Mouse (Mus musculus): ENCODE data around the gene March10.

DNA sequence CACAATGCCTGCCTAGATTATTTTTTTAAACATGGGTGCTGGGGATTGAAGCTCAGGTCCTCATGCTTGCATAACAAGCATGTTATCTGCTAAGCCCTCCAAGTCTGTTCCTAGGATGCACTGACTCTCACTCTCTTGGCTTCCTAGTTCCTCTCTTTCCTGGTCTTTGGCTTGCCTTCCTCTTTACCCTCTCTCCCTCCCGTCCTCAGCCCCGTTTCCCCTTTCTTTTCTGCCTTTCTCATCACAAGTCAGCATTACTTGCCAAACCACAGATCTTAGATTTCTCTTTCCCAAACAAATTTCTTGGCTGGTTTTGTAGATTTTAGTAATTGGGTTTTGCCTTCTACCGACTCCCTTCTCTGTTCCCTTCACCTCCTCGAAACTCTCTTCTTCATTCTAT is 10.2 kb upstream of the March10 start:
- TF ChIP-seq CTCF (IDR thresholded peaks at IDR 0.05; ENCODE audit: insufficient read depth, low read depth, low read length) (no peak), POLR2A (IDR thresholded peaks at IDR 0.05; ENCODE audit: insufficient read depth, low read depth, low read length) (no peak)

Measured in olfactory bulb, adult 2 months (tissue).